Mouse (Mus musculus) brain, adult 10 weeks (tissue): ENCODE results near the gene Srpk1. TPM values are rescaled to one million over a fixed set of nuclear protein-coding genes. Genes with fewer than 3 reads are reported as not detected.

ENCODE experiments used
- polyA plus RNA-seq: library from polyadenylated mRNA; stranded (reverse); fragments of 350-450 nt; fragmentation: Illumina TruSeq; extraction: RNeasy Lipid Tissue Mini Kit (QIAGEN cat#74804); gene quantifications from one replicate; pipeline ENCODE4 v1.2.3, GENCODE M21; 2015; ENCODE audit warnings: low read depth, low replicate concordance

Srpk1 gene
- 63.2 TPM for polyA plus RNA-seq

DNA sequence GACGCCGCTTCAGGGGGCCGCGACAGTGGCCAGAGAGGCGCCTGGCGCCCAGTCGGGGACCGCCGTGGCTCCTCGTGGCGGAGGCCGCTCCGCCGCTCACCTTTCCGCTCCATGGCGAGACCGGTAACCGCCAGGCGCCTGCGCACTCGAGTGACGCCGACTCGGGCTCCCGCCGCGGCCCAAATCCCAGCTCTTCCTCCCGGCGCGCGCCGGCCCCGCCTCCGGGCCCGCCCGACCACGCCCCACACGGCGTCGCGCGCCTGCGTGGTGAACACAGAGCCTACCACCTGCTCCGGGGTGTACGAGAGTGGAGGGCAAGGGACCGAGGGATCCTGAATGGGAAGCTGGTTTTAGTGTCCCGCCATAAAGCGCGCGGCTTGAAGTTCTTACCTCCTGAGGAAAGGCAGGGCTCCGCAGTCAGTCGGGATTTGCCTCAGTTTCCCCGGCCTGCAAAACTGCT is at the start of gene Srpk1:
TSS of gene Srpk1 (minus strand) at position 410 of the 460 bp plus-strand sequence.

DNA sequence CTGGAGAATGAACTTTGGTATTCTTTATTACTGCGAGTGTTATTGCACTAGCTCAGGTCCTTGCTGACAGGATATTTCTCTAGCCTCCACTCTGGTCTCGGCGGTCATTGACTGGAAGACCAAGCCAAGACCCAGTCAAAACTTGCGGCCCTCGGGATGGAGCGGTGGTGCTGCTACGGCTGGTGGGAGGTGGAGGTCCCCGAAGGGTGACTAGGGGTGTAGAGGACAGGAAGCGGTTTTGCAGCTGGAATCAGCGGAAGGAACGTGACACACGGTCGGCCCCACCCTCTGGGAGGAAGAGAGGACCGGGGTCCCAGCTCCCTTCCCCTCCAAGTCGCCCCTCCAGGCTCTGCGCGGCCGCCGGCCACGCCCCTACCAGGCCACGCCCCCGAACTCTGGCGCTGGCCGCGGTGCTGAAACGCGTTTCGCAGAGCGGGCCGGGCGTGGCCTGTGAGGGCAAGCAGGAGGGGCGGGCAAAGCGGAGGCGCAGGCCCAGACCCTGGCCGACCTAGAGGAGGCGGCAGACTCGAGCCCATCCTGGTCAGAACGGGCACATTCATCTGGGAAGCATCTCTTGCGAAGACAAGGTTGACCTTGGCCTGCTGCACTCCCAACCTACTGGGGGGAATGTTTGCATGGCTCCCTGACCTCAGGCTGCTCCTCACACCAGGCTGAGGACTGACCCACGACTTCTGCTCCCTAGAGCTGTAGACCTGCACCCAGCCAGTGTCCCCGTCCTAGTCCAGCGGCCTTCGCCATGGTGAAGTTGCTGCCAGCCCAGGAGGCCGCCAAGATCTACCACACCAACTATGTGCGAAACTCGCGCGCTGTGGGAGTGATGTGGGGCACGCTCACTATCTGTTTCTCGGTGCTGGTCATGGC is 47.0 kb downstream of the Srpk1 start, which contains the start of gene Lhfpl5:
TSS of gene Lhfpl5 (plus strand) at position 398 of the 882 bp plus-strand sequence.

DNA sequence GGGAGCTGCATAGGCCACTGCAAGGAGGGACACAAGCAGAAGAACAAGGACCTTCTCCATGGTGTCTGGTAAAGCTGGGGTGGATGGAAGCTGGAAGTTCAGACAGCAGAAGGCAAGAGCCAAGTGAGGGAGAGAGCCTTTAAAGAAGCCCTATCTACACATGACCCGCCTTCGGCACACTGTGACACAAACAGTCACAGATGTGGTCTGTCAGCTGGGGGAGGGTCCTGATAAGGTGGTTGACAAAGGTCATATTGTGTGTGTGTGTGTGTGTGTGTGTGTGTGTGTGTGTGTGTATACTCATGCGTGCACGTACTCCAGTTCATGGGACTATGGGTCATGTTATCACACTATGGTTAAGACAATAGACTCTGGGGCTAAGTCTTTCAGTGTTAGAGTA is 61.9 kb downstream of the Srpk1 start, which contains the start of gene Clps:
TSS of gene Clps (minus strand) at position 169 of the 400 bp plus-strand sequence.

DNA sequence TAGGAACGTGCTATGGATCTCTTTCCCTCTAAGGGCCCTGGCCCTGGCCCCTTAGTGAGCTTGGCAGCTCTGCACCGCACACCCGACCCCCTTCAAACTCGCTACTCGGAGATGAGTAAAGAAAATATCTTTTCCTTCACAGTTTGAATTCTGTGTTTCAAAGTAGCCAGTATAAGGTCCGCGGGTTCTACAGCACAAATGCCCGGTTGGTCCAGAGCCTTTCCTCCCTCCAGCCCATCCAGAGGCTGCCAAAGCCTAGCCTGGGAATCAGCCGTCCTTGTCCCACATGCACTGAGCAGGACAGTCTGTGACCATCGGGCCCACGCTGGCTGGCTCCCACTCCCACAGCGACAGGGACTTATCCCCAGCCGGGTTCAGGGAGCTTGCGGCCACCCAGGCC is 73.4 kb downstream of the Srpk1 start, which contains the start of gene Clpsl2:
TSS of gene Clpsl2 (plus strand) at position 301 of the 400 bp plus-strand sequence.

Other genes with a start within 250 kb of the Srpk1 start
- 18.4 TPM for gene Fkbp5, start 105.2 kb downstream of the Srpk1 start, polyA plus RNA-seq
- gene Armc12, start 91.9 kb downstream of the Srpk1 start, polyA plus RNA-seq = not detected
- not detected for gene Clpsl2, start 73.3 kb downstream of the Srpk1 start, polyA plus RNA-seq
- gene Clps, start 61.9 kb downstream of the Srpk1 start, polyA plus RNA-seq = not detected
- 5.4 TPM for gene Lhfpl5, start 47.1 kb downstream of the Srpk1 start, polyA plus RNA-seq
- gene Slc26a8, start 67.5 kb upstream of the Srpk1 start, polyA plus RNA-seq = 5.1 TPM
- gene Mapk14, start 68.6 kb upstream of the Srpk1 start, polyA plus RNA-seq = 74.2 TPM
- gene AC170998.1, start 103.4 kb upstream of the Srpk1 start, polyA plus RNA-seq = 1.5 TPM
- 0.76 TPM for gene Mapk13, start 146.6 kb upstream of the Srpk1 start, polyA plus RNA-seq
- 24.6 TPM for gene Brpf3, start 178.4 kb upstream of the Srpk1 start, polyA plus RNA-seq
- 0.25 TPM for gene Pnpla1, start 235.7 kb upstream of the Srpk1 start, polyA plus RNA-seq